In genomic region chr3:102159423-102160325, GRCm38 (mm10) we compare ENCODE assay signal across 9 mouse cellular contexts. TPM values are rescaled to one million over a fixed set of nuclear protein-coding genes. Genes with fewer than 3 reads are reported as not detected.
DNase-seq lines count a peak whose midpoint lies in the region; ATAC-seq lines count a peak whose summit lies in the region.
"Had no signal": no experiment of that assay in that cellular context is flagged by ENCODE, and none has a peak within 500 bp of the region (broad histone marks: within the 10 kb centered on the region; RNA-seq: fewer than 3 reads in every experiment).

No protein-coding gene starts in this region.

- 0 out of 2 replicates have a peak overlapping the region, but pooled peaks have one; percentile 4 for H3K27ac ChIP-seq in kidney, embryonic 15.5 days
- H3K27ac ChIP-seq: embryonic facial prominence, embryonic 12.5 days had no signal

- H3K27me3 ChIP-seq in kidney, embryonic 15.5 days = no peaks in the 10 kb centered on the region
- H3K27me3 ChIP-seq: embryonic facial prominence, embryonic 12.5 days had no signal

- no peaks in the 10 kb centered on the region for H3K9me3 ChIP-seq in kidney, embryonic 15.5 days (replicated peaks)
- H3K9me3 ChIP-seq: embryonic facial prominence, embryonic 12.5 days had no signal

- no peak overlapping the region for H3K9ac ChIP-seq in kidney, embryonic 15.5 days
- H3K9ac ChIP-seq: embryonic facial prominence, embryonic 12.5 days had no signal

- no peak overlapping the region for H3K4me3 ChIP-seq in kidney, embryonic 15.5 days (replicated peaks)
- H3K4me3 ChIP-seq: embryonic facial prominence, embryonic 12.5 days had no signal

- ATAC-seq in frontal cortex, adult (ENCODE audit: low TSS enrichment) = peak; percentile 72
- peak; percentile 84 for ATAC-seq in kidney, embryonic 15.5 days (replicated peaks; ENCODE audit: low FRiP score)
- peak; percentile 58 for ATAC-seq in megakaryocyte-erythroid progenitor cell, adult 5-6 weeks (replicated peaks; ENCODE audit: low FRiP score, low TSS enrichment, poor library complexity, severe bottlenecking)

- WGBS in kidney, embryonic 15.5 days = 53% methylated on average over 14 of the region's 14 CpGs

- H3K4me1 ChIP-seq in kidney, embryonic 15.5 days = peaks cover 18% of the 10 kb centered on the region

- peaks cover 68% of the 10 kb centered on the region for H3K36me3 ChIP-seq in kidney, embryonic 15.5 days

- DNase-seq in frontal cortex, postnatal 10 days (ENCODE audit: low spot score in 2 of 2) = no peak
- DNase-seq in right cerebral cortex, postnatal 10 days (ENCODE audit: low spot score in 2 of 2) = peak; percentile 35 to 43
- DNase-seq in right cerebral cortex, postnatal 4 days = no peak
- no peak for DNase-seq in cerebellum, postnatal 25 days
- no peak for DNase-seq in urinary bladder, postnatal 25 days (ENCODE audit: low spot score)

- H3K4me2 ChIP-seq in kidney, embryonic 15.5 days = no peak overlapping the region
- H3K4me2 ChIP-seq: embryonic facial prominence, embryonic 12.5 days had no signal

RNA-seq across cellular contexts. Expression of gene Vangl1, which starts 44.8 kb away (rescaled TPM):
- polyA plus RNA-seq in kidney, embryonic 15.5 days (2015; fragmentation: Nextera tagmentation; extraction: Ambion mirVana) = 19.6 and 23.5 TPM in 2 replicates
- 3.3 and 3.4 TPM in 2 replicates for total RNA-seq in megakaryocyte-erythroid progenitor cell, adult 5-6 weeks (2014; fragmentation: Nextera tagmentation)
- total RNA-seq in megakaryocyte-erythroid progenitor cell, adult 5-6 weeks (2017) = 1.5 and 6.1 TPM in 2 replicates

Comparison
In these comparisons a context has a peak if more than half of its experiments do, and no peak if none do; other contexts are left out.
1. DNase-seq: peak in right cerebral cortex, postnatal 10 days (2 of 2); none in frontal cortex, postnatal 10 days (0 of 2), right cerebral cortex, postnatal 4 days (single experiment), cerebellum, postnatal 25 days (0 of 2) and urinary bladder, postnatal 25 days (single experiment).
2. Peak in every context shown above with its lines, with median percentiles within 50 percentile points of each other: ATAC-seq.